Mouse (Mus musculus) urinary bladder, adult 18-20 months (tissue): ENCODE measurements at regions not wholly inside any gene's neighbourhood (a gene's known extent, or its start where the extent isn't known, plus 50 kb on each side); places are given as distances from the start of the nearest gene placed in this dataset.

Experiments used
- DNase-seq, 2 experiments: peaks; one replicate each; pipeline ENCODE4 v3.0.0; 2022; ENCODE audit warnings: low spot score in 2 of 2, mixed read lengths in 2 of 2

DNA sequence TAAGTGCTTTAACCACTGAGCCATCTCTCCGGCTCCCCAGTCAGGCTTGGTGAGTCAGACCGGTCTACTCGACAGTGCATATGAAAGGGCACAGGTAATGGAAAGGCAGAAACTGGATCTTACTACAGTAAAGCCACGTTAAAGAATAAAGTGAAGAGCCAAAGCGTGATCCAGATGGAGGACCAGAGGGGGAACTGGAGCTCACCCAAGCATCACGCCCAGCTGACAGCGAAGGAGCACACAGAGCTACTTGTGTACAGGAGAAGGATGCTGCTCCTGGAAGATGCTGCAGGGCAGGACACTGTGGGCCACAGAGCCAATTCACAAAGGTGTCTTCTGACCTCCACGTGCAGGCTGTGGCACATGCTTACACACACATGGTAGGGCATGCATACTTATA is 96.7 kb upstream of the Ppp1r26 start:
- no peak for DNase-seq

GRCm38 (mm10) chr2:28351445-28351844 is 95.2 kb upstream of the Ppp1r26 start:
- no peak for DNase-seq

GRCm38 (mm10) chr2:28352903-28353302 is 93.7 kb upstream of the Ppp1r26 start:
- DNase-seq, result no peak

GRCm38 (mm10) chr2:28362199-28362598 is 84.4 kb upstream of the Ppp1r26 start:
- DNase-seq, result no peak

DNA sequence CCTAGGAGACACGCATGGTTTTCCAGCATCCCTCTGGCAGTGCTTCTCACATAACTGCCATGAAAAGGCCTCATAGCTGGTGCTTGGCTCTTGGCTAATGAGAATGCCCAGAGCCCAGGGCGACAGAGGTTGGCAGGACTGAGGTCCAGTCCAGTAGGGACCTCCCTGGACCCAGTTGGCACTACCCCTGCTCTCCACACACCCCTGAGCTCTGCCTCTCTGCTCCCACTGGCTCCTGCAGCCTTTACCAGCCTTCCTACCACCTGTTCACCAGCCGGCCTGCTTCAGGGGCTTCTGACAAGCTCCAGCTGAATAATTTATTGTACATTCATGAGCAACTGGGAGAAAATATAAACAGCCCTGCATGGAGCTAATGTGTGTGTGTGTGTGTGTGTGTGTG is 82.0 kb upstream of the Ppp1r26 start:
- no peak for DNase-seq

DNA sequence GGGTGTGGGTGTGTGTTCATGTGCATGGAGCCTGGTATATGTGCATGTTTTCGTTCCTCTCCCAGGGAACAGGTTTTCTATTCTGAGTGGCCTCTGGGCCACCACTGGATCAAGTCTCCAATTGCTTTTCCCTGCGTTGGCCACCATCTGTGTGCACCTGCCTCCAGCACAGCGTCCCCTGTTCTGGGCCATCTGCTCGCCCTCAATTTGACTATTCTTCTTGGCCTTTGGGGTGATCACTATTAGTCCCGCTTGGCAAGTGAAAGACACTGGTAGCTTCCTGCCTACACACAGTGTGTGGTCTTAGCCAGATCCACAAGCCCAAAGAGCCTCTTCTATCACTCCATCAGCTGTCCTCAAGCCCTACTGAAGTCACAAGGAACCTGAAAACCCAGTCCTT is 80.8 kb upstream of the Ppp1r26 start:
- no peak for DNase-seq

DNA sequence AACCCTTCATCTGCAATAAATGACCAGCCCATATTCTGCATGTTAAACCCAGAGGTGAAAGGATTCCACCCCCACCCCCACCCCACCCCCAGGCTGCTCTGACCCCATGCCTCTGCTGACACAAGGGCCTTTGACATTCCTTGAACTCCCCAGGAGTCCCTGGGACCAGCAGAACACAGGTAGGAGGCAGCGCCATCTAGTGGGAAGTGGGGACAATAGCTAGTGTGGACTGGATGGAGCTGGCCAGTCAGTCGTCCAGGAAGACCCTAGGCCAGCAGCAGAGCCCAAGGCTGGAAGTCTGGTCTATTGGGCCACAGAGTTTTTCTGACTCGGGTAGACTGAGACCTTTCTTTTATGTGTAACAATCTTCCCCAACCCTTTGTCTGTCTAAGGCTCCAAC is 71.8 kb upstream of the Ppp1r26 start:
- DNase-seq, result peak; percentile 33 to 35

DNA sequence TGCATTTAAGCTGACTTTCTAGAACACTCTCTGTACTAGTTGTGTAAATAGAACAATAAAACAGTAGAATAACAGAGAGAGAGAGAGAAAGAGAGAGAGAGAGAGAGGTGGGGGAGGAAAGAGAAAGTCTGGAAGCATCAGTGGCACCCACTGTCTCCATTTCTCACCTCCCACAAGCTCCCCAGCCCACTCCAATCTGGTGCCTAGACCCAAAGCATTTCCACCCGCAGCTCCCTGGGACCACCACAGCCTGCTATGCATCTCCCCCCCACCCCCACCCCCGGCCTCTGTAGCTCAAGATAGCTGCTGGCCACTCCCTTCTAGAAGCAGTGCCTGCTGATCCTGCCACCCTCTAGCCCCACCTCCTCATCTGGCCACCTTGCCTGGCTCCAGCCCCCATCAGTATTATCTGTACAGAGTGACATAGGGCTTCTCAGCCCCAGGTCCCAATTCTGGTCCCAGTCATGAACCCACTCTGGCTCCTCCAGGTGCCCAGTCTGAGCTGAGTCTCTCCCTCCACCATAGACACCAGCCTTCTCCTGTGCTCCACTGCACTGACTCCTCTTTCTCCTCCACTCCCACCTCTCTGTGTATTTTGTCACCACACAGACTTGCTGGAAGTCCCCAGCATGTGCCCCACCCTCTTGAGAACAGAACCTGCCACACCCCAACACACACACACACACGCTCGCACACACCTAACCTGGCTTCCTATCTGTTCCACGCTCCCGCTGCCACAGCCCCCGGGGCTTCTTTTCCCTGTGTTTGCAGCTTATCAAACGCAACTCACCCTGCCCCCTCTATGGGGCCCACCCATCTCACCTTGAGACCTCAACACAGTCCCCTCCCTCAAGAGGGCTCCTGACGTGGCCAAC is 68.4 kb upstream of the Ppp1r26 start:
- no peak for DNase-seq

DNA sequence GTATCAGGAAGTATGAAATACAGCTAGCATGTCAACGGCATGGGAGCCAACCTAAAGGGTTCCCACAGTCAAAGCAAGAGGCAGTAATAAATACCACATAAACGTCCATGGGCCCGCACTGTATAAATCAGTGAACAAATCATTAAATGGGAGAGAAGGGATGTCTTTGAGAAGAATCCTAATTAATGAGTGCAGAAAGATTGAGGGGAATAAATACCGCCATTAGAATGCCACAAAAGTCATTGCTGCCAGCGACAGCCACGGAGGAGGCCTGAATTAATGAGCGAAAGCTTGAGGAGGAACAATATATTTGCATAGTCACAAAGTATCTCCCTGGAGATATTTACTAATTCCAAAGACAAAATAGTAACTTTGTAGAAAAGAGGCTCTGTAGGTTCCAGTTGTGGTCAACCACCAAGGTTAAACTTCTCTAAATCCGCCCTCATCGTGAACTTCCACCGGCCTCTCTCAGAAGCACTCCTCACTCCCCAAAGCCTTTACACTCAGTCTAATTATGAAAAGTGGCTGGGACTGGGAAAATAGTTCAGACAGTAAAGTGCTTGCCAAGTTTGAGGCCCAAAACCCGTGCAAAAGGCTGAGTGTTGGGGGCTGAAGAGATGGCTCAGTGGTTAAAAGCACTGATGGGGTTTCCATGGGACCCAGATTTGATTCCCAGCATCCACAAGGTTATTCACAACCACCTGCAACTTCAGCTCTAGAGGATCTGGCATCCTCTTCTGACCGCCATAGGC is 64.4 kb upstream of the Ppp1r26 start:
- no peak for DNase-seq

GRCm38 (mm10) chr2:28384875-28385274 is 61.7 kb upstream of the Ppp1r26 start:
- DNase-seq, result no peak

GRCm38 (mm10) chr2:28386784-28387183 is 59.8 kb upstream of the Ppp1r26 start:
- DNase-seq, result no peak

GRCm38 (mm10) chr2:28387422-28387836 is 59.2 kb upstream of the Ppp1r26 start:
- DNase-seq, result no peak

GRCm38 (mm10) chr2:28387926-28388325 is 58.7 kb upstream of the Ppp1r26 start:
- no peak for DNase-seq

- DNase-seq, result no peak
Observed at GRCm38 (mm10) chr2:28389703-28390102, 56.9 kb upstream of the Ppp1r26 start.

GRCm38 (mm10) chr2:28395391-28395790 is 51.2 kb upstream of the Ppp1r26 start:
- no peak for DNase-seq
